Mouse (Mus musculus) testis, adult 2 months (tissue): Measurements from ENCODE around the gene Prkrip1.

Experiments
- CTCF ChIP-seq: fragments of 200-500 bp; IDR thresholded peaks from 2 replicates; pipeline ENCODE4 v1.5.1; 2012; ENCODE audit warnings: low read depth, mild to moderate bottlenecking, inconsistent platforms, low read length, moderate library complexity; ENCODE audit not compliant: control insufficient read depth, insufficient read depth, insufficient replicate concordance
- POLR2A ChIP-seq: fragments of 200-500 bp; IDR thresholded peaks from 2 replicates; pipeline ENCODE4 v1.6.1; 2012; ENCODE audit warnings: low read depth, mild to moderate bottlenecking, inconsistent platforms, low read length, moderate library complexity; ENCODE audit not compliant: control insufficient read depth

GRCm38 (mm10) chr5:136142746-136143145 is 56.0 kb downstream of the Prkrip1 start:
- TF ChIP-seq CTCF (no peak; the same call in 1 of the 2 replicates), POLR2A (no peak)
